Mouse (Mus musculus): ENCODE measurements around the gene Mier2. TPM values are rescaled to one million over a fixed set of nuclear protein-coding genes. Genes with fewer than 3 reads are reported as not detected.

Mier2 gene
- polyA plus RNA-seq, 1 experiment, result 78.3 TPM

GRCm38 (mm10) chr10:79587061-79587751 is 32.2 kb upstream of the Mier2 start, which contains the start of gene Theg:
Gene Theg, minus strand, starts transcription at chr10:79587331.
- no peak within 1 kb of the TSS for H3K27ac ChIP-seq (ENCODE audit: insufficient read depth, low read length)
- H3K4me3 ChIP-seq (ENCODE audit: insufficient read depth, low read length), result no peak within 1 kb of the TSS
- TF ChIP-seq CTCF (IDR thresholded peaks at IDR 0.05; ENCODE audit: extremely low read depth, insufficient read depth, low read length) (no peak), POLR2A (IDR thresholded peaks at IDR 0.05; ENCODE audit: extremely low read depth, insufficient read depth, low read length) (no peak)
- no peaks in the 10 kb centered on the region for H3K4me1 ChIP-seq (ENCODE audit: control insufficient read depth, insufficient read depth, low read length)

DNA sequence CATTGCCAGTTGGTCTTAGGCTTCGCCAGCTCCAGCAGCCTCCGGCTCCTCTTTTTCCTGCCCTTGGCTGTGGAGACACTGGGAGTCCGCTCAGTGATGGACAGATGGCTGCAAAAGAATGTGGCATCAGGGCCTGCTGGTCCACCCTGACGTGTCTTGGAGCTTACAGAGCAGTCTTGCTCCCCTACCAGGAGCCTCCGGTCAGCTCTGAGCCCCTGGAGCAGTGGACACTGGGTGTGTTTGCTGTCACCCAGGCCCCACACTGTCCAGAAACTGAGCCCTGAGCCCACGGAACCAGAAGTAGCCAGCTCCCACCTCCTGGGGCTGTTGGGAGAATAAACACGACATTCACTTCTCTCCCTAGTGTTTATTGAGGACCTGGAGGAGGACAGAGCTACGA is 31.2 kb upstream of the Mier2 start:
- no peak overlapping the region for H3K4me3 ChIP-seq (ENCODE audit: insufficient read depth, low read length)
- TF ChIP-seq POLR2A (IDR thresholded peaks at IDR 0.05; ENCODE audit: extremely low read depth, insufficient read depth, low read length), result no peak
- TF ChIP-seq CTCF (IDR thresholded peaks at IDR 0.05; ENCODE audit: extremely low read depth, insufficient read depth, low read length), result no peak
- no peak overlapping the region for H3K27ac ChIP-seq (ENCODE audit: insufficient read depth, low read length)
- H3K4me1 ChIP-seq (ENCODE audit: control insufficient read depth, insufficient read depth, low read length), result no peaks in the 10 kb centered on the region

DNA sequence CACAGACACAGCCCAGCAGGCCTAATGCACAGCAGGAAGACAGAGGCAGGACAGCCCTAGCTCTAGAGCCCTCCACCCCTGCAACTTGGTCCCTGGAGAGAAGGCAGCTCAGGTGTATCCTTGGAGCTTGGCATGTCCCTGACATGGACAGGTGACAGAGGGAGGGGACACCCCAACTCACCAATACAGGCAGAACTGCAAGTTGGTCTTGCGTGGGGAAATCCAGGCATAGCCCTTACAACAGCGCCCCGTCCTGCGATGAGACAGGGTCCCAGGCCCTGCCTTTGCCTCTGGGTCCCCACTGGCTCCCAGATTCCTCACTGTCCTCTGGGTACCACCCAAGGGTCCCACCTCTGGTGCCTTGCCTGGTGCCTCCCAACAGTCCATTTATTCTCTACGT is 30.7 kb upstream of the Mier2 start:
- no peak overlapping the region for H3K27ac ChIP-seq (ENCODE audit: insufficient read depth, low read length)
- TF ChIP-seq CTCF (IDR thresholded peaks at IDR 0.05; ENCODE audit: extremely low read depth, insufficient read depth, low read length) (no peak), POLR2A (IDR thresholded peaks at IDR 0.05; ENCODE audit: extremely low read depth, insufficient read depth, low read length) (no peak)
- no peaks in the 10 kb centered on the region for H3K4me1 ChIP-seq (ENCODE audit: control insufficient read depth, insufficient read depth, low read length)
- no peak overlapping the region for H3K4me3 ChIP-seq (ENCODE audit: insufficient read depth, low read length)

DNA sequence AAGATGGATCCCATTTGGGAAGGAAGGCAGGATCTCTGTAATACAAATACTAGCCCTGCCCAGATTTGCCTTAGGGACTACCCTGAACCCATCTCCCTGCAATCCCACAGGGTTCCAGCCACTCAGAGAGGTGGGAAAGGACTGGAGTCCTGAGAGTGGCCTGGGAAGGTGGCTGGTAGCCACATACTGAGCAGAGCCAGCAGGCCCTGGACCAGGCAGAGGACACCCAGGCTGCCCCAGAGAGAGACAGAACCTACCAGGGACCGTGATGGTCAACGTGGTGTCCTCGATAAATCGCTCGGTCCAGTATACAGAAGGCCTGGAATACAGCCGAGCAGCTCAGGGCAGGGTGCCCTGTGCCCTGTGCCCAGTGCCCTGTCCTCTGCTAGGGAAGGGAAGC is 30.1 kb upstream of the Mier2 start:
- TF ChIP-seq POLR2A (IDR thresholded peaks at IDR 0.05; ENCODE audit: extremely low read depth, insufficient read depth, low read length), result no peak
- no peak for TF ChIP-seq CTCF (IDR thresholded peaks at IDR 0.05; ENCODE audit: extremely low read depth, insufficient read depth, low read length)
- Histone ChIP-seq H3K4me1 (ENCODE audit: control insufficient read depth, insufficient read depth, low read length) (no peaks in the 10 kb centered on the region), H3K4me3 (ENCODE audit: insufficient read depth, low read length) (no peak overlapping the region), H3K27ac (ENCODE audit: insufficient read depth, low read length) (no peak overlapping the region)

- TF ChIP-seq POLR2A (IDR thresholded peaks at IDR 0.05; ENCODE audit: extremely low read depth, insufficient read depth, low read length) (no peak), CTCF (IDR thresholded peaks at IDR 0.05; ENCODE audit: extremely low read depth, insufficient read depth, low read length) (no peak)
- Histone ChIP-seq H3K27ac (ENCODE audit: insufficient read depth, low read length) (no peak overlapping the region), H3K4me3 (ENCODE audit: insufficient read depth, low read length) (no peak overlapping the region), H3K4me1 (ENCODE audit: control insufficient read depth, insufficient read depth, low read length) (no peaks in the 10 kb centered on the region)
Measured at GRCm38 (mm10) chr10:79584426-79584825, 29.4 kb upstream of the Mier2 start.

DNA sequence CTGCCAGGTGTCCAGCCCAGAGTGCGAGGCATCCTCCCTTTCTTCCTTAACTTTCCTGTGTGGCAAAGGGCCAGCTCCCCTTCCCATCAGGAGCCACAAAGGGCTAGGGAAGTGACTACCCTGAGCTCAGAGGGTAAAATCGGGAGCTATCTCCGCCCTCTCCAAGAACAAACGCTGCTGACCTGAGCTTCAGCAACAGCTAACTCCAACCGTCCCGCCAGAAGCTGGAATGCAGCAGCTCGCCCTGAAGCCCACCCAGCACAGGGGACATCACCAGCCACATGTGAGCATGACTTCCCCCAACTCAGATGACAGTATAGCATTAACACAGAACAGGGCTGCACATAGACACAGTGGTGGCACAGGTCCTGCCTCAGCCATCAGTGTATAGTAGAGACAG is 29.0 kb upstream of the Mier2 start:
- Histone ChIP-seq H3K4me1 (ENCODE audit: control insufficient read depth, insufficient read depth, low read length) (no peaks in the 10 kb centered on the region), H3K27ac (ENCODE audit: insufficient read depth, low read length) (no peak overlapping the region), H3K4me3 (ENCODE audit: insufficient read depth, low read length) (no peak overlapping the region)
- TF ChIP-seq CTCF (IDR thresholded peaks at IDR 0.05; ENCODE audit: extremely low read depth, insufficient read depth, low read length) (no peak), POLR2A (IDR thresholded peaks at IDR 0.05; ENCODE audit: extremely low read depth, insufficient read depth, low read length) (no peak)

- Histone ChIP-seq H3K4me1 (ENCODE audit: control insufficient read depth, insufficient read depth, low read length) (no peaks in the 10 kb centered on the region), H3K4me3 (ENCODE audit: insufficient read depth, low read length) (no peak overlapping the region), H3K27ac (ENCODE audit: insufficient read depth, low read length) (no peak overlapping the region)
- TF ChIP-seq CTCF (IDR thresholded peaks at IDR 0.05; ENCODE audit: extremely low read depth, insufficient read depth, low read length), result no peak
- TF ChIP-seq POLR2A (IDR thresholded peaks at IDR 0.05; ENCODE audit: extremely low read depth, insufficient read depth, low read length), result no peak
Measured at GRCm38 (mm10) chr10:79581501-79581900, 26.5 kb upstream of the Mier2 start.

GRCm38 (mm10) chr10:79580811-79581210 is 25.8 kb upstream of the Mier2 start:
- H3K4me3 ChIP-seq (ENCODE audit: insufficient read depth, low read length), result no peak overlapping the region
- no peak overlapping the region for H3K27ac ChIP-seq (ENCODE audit: insufficient read depth, low read length)
- H3K4me1 ChIP-seq (ENCODE audit: control insufficient read depth, insufficient read depth, low read length), result no peaks in the 10 kb centered on the region
- TF ChIP-seq CTCF (IDR thresholded peaks at IDR 0.05; ENCODE audit: extremely low read depth, insufficient read depth, low read length) (peak; percentile 31), POLR2A (IDR thresholded peaks at IDR 0.05; ENCODE audit: extremely low read depth, insufficient read depth, low read length) (no peak)

DNA sequence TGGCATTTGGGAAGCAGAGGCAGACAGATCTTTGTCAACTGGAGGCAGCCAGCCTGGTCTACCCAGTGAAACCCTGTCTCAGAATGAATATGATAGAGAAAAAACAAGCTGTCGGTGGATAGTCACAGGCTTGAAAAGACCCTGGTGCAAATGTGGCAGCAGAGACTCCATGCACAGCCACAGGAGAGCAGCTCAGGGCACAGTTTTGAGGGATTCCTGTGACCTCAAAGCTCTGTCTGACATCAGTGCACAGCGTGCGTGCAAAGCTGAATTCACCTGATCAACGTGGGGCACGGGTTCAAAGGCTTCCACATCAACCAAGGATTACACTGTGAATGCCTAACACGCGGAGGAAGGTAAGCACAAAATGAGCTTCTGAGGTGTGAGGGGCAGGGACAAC is 25.4 kb upstream of the Mier2 start:
- Histone ChIP-seq H3K4me3 (ENCODE audit: insufficient read depth, low read length) (no peak overlapping the region), H3K4me1 (ENCODE audit: control insufficient read depth, insufficient read depth, low read length) (no peaks in the 10 kb centered on the region), H3K27ac (ENCODE audit: insufficient read depth, low read length) (no peak overlapping the region)
- TF ChIP-seq POLR2A (IDR thresholded peaks at IDR 0.05; ENCODE audit: extremely low read depth, insufficient read depth, low read length), result no peak
- no peak for TF ChIP-seq CTCF (IDR thresholded peaks at IDR 0.05; ENCODE audit: extremely low read depth, insufficient read depth, low read length)

DNA sequence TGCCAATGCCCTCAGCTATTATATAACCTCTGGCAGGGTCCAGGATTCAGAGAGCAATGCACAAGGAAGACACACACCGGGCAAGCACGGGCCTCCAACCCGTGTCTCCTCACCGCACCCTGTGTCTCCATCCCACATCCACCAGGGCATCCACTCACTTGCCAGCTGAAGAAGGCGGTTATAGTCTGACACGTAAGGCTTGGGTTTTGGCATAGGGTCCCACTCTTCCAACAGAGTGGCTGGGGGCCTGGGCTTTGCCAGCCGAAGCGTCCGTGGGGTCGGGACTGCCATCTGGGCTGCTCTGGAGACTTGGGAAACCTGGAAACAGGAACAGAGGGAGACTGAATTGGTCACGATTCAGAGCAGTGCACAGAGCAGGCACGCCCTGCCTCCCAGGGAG is 24.8 kb upstream of the Mier2 start:
- H3K27ac ChIP-seq (ENCODE audit: insufficient read depth, low read length), result no peak overlapping the region
- TF ChIP-seq POLR2A (IDR thresholded peaks at IDR 0.05; ENCODE audit: extremely low read depth, insufficient read depth, low read length) (no peak), CTCF (IDR thresholded peaks at IDR 0.05; ENCODE audit: extremely low read depth, insufficient read depth, low read length) (no peak)
- no peaks in the 10 kb centered on the region for H3K4me1 ChIP-seq (ENCODE audit: control insufficient read depth, insufficient read depth, low read length)
- H3K4me3 ChIP-seq (ENCODE audit: insufficient read depth, low read length), result no peak overlapping the region
